Mouse (Mus musculus) cerebellum, adult (tissue): ENCODE results near the gene Nhlrc2.
"Not testable (repeated sequence)": the region's sequence is repeated elsewhere in the genome, so short reads cannot be mapped to it uniquely, and the experiment has no call there.

Experiments used
- ATAC-seq: cut with Nextera tagmentation; 2 replicates; pipeline ENCODE4 v1.9.2; 2017; ENCODE audit warnings: mild to moderate bottlenecking, moderate library complexity, mixed read lengths; ENCODE audit not compliant: insufficient number of reproducible peaks, low FRiP score, low TSS enrichment

Nhlrc2 gene

DNA sequence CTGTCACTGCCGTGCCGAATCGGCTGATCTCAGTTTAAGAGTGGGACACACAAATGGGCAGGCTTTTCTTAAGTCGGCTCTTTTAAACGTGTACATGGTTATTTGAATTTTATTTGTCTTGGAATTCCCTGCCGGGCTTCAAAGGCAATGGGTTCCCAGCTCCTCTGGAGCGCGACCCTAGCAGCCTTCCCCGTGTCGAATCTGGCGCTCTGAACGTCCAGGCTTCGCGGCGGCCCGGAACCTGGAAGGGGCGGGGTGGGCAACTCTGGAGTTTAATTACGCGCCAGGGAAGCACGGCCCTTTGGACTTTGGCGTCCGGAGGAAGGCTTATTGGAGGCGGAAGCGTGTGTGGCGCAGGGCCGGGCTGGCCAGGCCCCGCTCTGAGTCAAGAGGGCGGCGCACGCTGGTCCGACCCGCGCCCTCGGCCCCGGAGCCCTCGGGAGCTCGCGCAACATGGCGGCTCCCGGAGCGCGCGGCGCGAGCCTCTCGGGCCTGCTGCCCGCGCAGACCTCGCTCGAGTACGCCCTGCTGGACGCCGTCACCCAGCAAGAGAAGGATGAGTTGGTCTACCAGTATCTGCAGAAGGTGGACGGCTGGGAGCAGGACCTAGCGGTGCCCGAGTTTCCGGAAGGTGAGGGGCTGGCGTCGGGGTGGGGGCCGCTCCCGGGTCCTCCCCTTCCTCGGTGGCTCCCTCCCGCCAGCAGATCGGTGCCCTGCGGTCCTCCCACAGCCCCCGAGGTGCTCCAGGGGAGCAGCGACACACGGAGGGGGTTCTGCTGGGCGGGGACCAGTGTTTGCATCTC is at the start of gene Nhlrc2:
Nhlrc2 (plus strand) TSS at position 32 of the 803 bp plus-strand sequence.
- ATAC-seq: peak; percentile 69

DNA sequence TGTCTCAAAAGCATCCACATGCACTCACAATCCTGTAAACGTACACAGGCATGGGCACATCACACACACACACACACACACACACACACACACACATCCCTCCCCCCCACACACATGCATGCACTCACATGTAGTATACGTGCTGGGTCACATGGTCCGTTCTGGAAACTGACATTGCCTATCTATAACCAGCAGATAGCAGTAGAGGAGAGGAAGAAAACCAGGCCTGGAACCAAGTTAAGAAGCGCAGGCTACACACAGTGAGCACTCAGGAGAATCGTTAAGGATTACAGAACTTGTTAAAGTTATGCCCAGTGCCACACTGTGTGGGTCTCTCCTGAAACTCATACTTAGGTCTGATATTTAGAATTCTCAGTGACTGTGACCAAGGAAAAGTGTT is 45.0 kb upstream of the Nhlrc2 start:
- not testable (repeated sequence) for ATAC-seq

DNA sequence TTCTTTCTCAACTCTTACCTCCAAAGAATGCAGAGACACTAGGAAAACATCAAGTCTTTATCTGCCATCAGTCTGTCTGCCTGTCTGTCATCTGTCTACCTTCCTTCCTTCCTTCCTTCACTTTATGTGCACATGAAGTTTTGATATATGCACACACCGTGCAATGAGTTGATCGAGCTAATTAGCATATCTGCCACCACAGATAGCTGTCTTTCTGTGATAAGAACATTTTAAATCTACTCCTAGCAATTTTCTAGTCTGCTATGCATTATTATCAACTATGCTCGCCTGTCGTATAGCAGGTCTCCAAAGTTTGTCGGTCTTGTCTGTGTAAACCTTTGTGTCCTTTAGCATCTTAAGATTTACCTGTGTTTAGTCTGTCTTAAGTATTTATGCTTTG is 44.5 kb upstream of the Nhlrc2 start:
- not testable (repeated sequence) for ATAC-seq

DNA sequence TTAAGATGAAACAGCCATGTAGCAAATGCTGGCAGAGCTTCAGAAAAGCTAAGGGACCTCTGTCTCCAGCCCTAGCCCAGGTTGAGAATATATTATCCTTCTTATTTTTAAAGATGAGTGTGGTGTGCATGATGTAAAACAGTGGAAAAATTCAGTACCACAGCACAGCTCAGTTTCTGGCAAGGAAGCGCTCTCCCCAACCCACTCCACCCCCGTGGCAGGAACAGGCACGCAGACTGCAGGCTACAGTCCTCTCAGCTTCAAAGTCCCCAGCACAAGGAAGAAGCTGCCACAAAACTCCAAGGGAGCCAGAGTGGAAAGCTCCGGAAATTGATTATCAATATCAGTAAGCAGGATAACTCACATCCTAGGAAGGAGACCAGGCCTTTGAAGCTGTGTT is 36.9 kb upstream of the Nhlrc2 start:
- ATAC-seq: not testable (repeated sequence)

DNA sequence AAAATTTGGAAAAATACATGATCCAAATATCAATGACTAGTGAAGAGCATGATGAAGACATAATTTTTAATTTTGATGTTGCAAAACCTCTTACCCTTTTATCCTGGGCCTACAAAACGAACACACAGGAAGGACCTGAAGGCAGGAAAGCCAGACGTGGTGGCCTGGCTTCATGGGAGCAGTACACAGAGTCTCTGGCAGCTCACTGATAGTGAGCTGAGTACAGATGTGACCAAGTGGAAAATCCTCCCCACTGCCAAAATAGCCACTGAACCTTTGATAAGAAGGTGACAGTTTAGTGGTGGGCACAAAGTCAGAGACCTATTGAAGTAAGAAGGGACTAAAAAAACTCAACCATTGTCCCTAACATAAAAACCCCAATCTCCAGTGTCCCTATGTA is 34.5 kb upstream of the Nhlrc2 start:
- ATAC-seq: not testable (repeated sequence)

DNA sequence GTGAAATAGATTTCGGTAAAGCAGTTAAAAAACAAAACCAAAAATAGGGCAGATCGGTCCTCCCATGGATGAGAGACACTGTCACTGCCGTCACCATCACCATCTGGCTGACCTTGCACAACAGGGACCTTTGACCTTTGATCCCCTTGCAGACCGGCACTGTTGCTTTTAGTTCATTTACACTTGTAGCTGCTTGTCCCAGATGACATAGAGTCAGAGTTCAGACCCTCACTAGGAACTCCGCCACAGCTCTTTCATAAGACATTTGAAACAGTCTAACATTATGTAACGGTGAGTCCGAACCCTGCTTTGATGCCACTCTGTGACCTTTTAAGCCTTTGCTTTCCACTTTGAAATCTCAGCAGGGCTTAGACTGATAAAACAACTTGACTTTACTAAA is 28.7 kb upstream of the Nhlrc2 start:
- not testable (repeated sequence) for ATAC-seq

DNA sequence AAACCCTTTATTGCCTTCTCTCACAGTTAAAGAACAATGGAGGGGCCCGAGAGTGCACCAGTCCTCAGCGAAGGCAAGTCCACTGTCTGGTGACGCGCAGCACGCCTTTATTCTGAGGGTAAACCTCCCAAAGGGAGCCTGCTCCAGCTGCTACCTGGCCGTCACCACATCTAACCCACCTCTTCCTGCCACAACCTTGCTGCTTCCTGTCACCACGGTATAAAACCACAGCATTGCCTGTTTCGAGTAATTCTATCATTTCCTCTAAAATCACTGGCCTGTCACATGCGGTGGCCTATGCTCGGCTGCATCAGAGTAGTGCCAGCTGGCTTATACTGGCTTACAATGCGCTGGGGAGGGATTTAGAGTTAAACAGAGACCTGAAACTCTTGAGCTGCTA is 17.5 kb upstream of the Nhlrc2 start:
- ATAC-seq: not testable (repeated sequence)

DNA sequence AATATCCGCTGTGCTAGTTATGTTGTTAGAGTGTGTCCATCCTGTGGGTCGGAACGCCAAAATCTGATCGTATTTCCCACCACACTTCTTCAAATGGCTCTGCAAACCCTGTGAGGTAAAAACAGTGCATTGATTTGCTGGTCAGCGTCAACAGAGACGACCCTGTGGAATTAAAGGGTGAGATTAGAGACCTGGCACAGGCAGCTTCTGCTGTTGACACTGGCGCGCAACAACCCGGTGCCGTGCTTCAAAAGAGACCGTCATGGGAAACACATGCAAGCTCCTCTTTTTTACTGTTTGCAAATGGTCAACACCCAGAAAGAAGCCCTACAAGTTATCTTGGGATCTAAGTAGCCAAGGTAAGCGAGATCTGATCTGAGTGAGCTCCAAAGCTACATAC is 16.8 kb upstream of the Nhlrc2 start:
- no peak for ATAC-seq

DNA sequence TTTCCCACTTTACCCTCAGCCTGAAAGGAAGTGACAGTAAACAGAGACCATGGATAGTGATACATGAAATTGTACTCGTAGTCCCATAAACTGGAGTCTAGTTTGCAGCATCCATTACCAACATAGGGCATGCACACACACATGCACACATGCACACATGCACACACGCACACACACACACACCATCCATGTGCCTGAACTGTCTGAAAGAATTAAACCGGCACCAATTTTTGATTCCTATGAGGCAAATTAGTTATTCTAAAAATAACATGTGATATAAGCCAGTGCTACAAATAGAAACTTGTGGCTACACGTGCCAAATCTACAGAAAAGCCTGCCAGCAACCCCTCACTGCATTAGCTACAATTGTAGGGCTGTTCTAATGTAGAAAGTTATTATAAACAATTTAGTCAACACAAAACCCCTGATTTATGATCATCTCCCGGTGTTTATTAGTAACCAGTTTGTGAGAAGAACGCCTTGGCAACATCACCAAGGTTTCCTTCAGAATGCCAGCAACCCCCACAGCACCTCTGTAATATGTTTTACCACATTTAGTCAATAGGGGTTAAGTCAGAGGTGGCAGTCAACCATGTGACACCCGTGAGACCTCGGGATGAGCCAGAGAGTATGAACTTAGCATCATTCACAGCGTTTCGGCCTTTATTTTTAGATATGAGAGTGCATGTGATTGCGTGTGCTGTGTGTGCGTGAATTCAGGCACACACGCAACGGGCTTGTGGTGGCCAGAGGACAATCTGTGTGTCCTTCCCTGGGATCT is 14.6 kb upstream of the Nhlrc2 start:
- ATAC-seq: no peak

DNA sequence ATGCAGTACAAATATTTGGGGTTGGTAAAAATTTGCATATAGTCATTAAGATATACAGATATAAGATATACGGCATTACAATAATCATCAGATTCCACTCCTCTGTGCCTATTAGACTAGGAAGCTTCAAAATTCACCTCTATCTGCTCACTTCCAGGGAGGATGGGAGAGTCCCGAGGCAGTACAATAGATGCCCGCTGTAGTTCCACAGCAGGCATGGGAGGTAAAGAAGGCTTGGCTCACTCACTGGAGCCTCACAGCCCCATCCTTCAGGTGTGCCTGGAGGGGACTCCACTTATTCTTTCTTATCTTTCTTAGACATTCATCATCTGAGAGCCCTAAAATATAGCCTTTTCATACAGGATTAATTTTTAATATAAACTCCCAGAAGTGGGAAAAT is 13.7 kb upstream of the Nhlrc2 start:
- ATAC-seq: no peak

DNA sequence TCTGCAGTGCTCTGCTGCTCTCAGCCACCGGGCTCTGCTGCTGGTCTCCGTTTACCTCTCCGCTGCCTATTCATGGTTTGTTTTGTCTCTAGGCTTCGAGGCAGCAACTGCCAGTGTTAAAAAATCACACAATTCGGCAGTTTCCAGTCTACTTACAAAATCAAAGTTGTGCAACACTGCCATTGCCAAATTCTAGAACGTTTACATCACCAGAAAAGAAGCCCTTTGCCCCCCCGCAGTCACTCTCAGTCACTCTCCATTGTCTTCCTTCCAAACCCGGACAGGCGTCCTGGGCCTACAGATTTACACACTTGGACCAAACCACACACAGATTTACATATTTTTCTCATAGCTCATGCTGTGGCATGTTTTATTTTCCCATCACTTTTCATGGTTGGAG is 13.0 kb upstream of the Nhlrc2 start:
- no peak for ATAC-seq

DNA sequence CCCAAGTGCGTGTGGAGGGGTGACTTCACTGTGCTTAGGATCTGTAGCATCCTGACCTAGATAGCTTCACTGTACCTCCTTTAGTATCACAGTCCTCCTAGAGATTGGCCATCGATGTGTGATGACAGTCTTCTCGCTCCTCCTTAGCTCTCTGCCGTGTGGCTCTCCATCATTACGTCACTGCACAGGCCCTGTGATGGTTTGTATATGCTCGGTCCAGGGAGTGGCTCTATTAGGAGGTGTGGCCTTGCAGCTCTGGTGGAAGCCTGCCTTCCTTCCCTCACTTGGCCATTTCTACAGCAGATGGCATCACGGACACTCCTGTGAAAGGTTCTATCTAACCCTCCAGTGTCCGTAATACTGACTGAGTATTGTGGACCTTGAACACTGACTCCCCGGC is 12.3 kb upstream of the Nhlrc2 start:
- no peak for ATAC-seq

DNA sequence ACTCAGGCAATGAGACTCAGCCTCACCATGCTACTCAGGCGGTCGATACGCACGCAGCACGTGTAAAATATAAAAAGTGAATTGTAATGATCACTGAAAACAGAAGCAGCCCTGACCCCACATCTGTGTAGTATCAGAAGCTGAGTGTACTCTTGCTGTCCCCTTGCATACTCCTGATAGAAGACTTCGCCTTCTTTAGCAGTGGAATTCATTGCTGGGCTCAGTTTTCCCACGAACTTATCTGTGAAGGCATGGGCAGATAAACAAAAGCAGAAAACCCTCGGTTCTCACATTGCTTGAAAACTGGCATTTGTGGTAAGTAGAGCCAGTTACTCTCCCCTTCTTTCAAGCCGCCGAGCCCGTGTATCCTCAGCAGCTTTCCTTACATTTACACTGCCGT is 4.7 kb upstream of the Nhlrc2 start:
- ATAC-seq: no peak

DNA sequence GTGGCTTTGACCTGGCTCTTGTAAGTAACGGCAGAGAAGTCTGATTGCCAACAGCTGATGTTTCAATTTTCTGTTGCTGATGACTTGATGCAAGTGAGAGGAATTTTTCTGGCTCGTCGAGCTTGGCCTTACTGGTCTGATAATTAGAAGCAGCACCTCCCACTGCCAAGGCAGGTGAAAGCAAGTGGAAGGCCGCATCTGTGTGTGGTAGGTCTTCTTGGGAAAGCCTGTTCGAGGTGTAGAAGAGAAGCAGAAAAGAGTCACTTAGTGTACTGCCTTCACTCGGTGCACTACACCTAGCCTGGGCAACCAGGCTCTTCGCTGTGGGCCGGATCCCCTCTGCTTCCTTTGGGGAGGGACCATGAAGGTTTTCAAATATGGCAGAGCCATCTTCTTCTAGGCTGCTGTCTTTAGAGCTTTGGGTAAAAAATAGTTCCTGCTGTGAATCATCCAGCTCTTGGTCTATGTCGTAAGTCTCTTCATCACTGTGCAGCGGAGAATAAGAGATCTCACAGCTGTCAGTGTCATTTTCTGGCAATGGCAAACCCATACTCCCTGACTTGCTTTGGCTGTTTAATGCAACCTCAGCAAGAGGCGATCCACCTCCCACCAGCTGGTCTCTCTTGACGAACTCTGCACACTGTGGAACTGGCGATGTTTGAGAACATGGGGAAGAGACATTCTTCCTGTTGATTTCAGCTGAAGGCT is 3.2 kb upstream of the Nhlrc2 start:
- ATAC-seq: no peak

DNA sequence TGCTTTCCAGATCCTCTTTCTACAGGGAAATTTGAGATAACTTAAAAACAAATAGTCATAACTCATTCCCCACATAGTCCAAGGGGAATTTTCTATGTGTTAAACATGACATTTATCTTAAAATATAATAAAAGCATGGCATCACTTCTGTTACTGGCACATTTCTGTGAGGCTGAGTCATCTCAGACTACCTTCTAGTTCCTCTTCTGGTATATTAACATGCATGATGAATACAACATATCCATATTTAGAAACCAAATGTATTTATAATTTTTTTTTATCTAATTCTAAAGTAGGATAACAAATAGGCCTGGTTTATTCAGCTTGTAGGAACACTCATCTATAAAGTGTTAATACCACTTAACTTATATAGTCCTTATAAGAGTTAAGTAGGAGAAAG is 2.0 kb upstream of the Nhlrc2 start:
- no peak for ATAC-seq

DNA sequence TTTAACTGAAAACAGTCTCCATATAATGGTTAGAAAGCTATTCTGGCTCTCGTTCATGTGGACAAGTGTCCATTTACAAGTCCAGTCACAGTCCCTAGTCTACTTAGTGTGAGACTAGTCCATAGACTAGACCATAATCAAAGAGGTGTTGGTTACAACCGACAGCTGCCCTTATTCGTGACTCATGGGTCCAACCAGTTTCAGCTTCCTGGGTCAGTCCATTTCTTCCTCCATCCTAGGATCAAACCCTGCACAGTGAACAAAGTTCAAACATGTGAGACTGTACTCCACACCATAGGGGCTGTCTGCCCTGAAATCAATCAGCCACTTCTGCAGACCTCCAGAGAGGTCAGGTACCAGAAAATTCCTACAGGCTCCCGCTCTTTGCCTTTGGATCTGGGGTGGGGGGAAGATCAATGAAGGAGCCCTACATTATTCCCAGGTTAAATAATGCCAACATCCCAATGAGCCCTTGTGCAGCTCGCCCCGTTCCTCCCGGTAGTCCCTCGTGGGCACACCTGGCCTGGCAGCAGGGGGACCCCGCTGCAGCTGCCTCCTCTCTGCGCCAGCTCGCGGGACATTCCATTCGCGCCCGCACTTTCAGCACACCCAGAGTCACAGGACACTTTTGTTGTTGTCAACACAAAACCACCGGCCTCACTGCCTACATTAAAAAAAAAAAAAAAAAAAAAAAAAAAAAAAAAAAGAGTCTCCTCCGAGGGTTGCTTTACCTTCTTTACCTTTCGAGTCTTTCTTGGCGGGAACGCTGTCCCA is 418 bp upstream of the Nhlrc2 start, which contains the start of gene Dclre1a:
Dclre1a (minus strand) TSS at position 767 of the 774 bp plus-strand sequence.
- ATAC-seq: peak; percentile 53

DNA sequence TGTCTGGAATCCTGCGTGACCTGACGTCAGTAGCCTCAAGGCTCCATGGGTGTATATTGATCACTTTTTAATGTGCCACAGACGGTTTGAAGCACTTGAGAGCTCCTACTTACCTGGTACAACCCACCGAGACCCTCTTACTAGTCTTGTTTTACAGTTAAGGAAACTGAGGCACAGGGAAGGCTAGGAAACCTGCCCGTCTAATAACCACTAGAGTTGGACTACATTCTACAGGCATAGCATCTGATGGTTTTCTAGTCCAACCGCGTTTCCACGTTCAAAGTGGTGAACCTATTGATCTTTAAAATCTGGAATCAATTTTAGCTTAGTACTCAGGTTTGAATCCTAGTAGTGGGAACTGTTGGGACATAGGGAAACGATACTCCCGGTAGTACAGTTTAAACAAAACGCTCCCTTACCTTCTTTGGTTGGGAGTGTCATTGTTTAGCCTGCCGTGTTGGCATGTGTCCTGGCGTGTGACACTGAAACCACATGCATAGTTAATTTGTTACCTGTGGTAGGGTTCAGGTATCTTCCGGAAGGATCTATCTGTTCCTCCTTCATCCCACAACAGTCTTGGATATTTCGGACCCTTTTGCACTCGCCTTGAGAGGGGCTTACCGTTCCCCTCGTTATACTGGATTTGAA is 1.1 kb downstream of the Nhlrc2 start:
- no peak; the same call in 1 of the 2 replicates for ATAC-seq

DNA sequence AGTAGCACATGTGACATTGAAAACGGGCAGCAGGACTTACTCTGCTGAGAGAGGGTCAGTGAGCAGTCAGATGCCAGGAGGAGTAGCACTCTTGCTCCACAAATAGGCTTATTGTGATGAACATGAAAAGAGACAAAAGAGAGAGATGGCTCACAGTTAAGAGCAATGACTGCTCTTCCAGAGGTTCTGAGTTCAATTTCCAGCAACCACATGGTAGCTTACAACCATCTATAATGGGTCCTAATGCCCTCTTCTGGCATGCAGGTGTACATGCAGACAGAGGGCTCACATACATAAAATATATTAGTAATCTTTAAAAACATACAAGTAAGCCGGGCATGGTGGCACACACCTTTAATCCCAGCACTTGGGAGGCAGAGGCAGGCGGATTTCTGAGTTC is 5.1 kb downstream of the Nhlrc2 start:
- ATAC-seq: no peak

DNA sequence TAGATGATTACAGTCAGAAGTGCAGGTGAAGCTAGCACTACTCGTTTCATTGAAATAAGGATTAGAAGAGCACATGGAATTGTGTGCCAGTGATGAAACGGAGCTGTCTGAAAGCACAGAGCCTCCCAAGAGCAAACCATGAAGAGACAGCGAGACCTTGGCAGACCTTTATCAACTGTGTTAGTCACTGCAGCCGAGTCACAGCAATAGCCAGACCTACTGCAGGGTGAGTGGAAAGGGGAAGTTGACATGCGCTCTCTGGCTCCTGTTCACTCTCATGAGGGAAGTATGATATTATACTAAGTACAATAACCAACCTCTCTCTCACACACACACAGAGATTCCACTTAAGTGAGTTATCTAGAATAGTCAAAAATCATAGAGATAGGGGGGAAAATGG is 7.9 kb downstream of the Nhlrc2 start:
- no peak for ATAC-seq
